Mouse (Mus musculus): ENCODE measurements at regions not wholly inside any gene's neighbourhood (a gene's known extent, or its start where the extent isn't known, plus 50 kb on each side); places are given as distances from the start of the nearest gene placed in this dataset.

DNA sequence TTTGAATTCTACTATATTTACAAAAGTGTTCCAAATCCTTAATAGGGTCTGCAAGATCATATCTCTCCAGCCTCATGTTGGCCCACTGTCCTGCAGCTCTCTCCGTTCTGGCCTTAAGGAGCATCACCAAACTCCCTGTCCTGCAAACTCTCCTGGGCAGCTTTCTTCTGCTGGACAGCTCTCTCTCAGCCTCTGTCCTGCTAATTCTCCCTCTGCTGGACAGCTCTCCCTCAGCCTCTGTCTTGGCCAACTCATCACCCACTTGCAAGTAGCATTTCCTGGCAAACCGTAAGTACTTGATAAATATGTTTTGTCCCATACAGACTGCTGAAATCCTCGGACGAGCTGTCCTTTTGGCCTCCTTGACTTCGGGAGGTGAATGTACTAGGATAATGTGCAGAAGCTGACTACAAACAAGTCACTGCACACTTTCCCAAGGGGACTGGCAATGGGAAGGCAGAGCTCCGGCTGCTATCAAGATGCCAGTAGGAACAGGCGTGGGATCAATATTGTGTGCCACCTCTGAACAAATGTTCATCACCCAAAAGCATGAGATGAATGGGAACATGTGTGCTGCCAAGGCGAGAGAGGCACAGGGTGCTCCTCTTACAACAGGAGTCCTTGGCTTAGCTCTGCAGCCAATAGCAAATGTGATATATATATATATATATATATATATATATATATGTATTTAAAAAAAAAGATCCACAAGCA lies 108.1 kb upstream of the Gcfc2 start:
- TF ChIP-seq ZKSCAN1 (IDR thresholded peaks at IDR 0.05; ENCODE audit: low read depth, low read length) (no peak), TBP (IDR thresholded peaks at IDR 0.05; ENCODE audit: low read depth, low read length) (no peak), TCF12 (IDR thresholded peaks at IDR 0.05; ENCODE audit: low read depth, low read length) (no peak), MAZ (IDR thresholded peaks at IDR 0.05; ENCODE audit: low read depth, low read length) (no peak), SIN3A (IDR thresholded peaks at IDR 0.05; ENCODE audit: low read length) (no peak), RAD21 (IDR thresholded peaks at IDR 0.05; ENCODE audit: low read depth, low read length) (no peak), USF1 (IDR thresholded peaks at IDR 0.05; ENCODE audit: low read depth, low read length) (no peak), CHD2 (IDR thresholded peaks at IDR 0.05; ENCODE audit: low read length) (no peak), ZC3H11A (IDR thresholded peaks at IDR 0.05; ENCODE audit: low read depth, low read length) (no peak), CTCF (IDR thresholded peaks at IDR 0.05 in 2 of 3, conservative IDR thresholded peaks at IDR 0.05 in 1 of 3; ENCODE audit: control insufficient read depth in 1 of 3, insufficient read depth in 1 of 3, low read depth in 2 of 3, low read length in 3 of 3, poor library complexity in 1 of 3, severe bottlenecking in 1 of 3) (no peak), MAX (IDR thresholded peaks at IDR 0.05; ENCODE audit: low read length) (no peak), ELF1 (IDR thresholded peaks at IDR 0.05; ENCODE audit: low read depth, low read length) (no peak), E2F4 (IDR thresholded peaks at IDR 0.05; ENCODE audit: borderline replicate concordance, low read depth, low read length) (no peak), ETS1 (IDR thresholded peaks at IDR 0.05; ENCODE audit: low read depth, low read length) (no peak), TAL1 (IDR thresholded peaks at IDR 0.05; ENCODE audit: low read length) (no peak)
- Histone ChIP-seq H3K27me3 (ENCODE audit: control insufficient read depth in 1 of 2, insufficient read depth in 2 of 2, low read length in 2 of 2) (no peaks in the 10 kb centered on the region), H3K9me3 (replicated peaks; ENCODE audit: insufficient read depth, low read length) (no peaks in the 10 kb centered on the region), H3K27ac (ENCODE audit: control insufficient read depth, low read depth, low read length) (no peak overlapping the region), H3K4me1 (ENCODE audit: control insufficient read depth in 1 of 2, insufficient read depth in 2 of 2, low read length in 2 of 2) (no peaks in the 10 kb centered on the region), H3K79me2 (ENCODE audit: control insufficient read depth, insufficient read depth, low read length, poor library complexity) (no peaks in the 10 kb centered on the region), H3K9ac (ENCODE audit: control insufficient read depth, low read depth, low read length, poor library complexity, severe bottlenecking) (no peak overlapping the region), H3K4me3 (ENCODE audit: control insufficient read depth in 1 of 2, insufficient read depth in 1 of 2, low read depth in 2 of 2, low read length in 2 of 2) (no peak overlapping the region), H3K36me3 (ENCODE audit: control insufficient read depth in 1 of 2, insufficient read depth in 2 of 2, low read length in 2 of 2) (no peaks in the 10 kb centered on the region)
- no peak for DNase-seq (ENCODE audit: low read depth, low spot score)

DNA sequence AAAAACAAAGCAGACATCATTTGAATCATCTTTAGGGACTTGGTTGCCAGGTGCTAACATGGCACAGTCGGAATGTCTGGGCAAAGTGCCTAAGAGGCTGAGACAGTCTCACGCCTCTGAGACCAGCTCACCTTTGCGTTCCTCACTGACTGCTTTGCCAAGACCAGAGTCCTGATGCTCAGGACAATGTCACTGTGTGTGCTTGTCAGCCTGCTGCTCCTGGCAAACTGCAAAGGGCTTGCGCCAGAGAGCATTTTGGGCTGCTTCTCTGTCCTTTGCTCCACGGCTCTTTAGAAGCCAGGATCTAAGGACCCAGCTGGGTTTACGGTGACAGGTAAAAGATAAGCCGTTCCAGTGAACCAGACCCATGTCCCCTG lies 107.5 kb upstream of the Gcfc2 start:
- H3K27ac ChIP-seq (ENCODE audit: control insufficient read depth, low read depth, low read length): no peak overlapping the region
- no peak for DNase-seq (ENCODE audit: low read depth, low spot score)
- H3K4me3 ChIP-seq (ENCODE audit: control insufficient read depth in 1 of 2, insufficient read depth in 1 of 2, low read depth in 2 of 2, low read length in 2 of 2): no peak overlapping the region
- no peaks in the 10 kb centered on the region for H3K79me2 ChIP-seq (ENCODE audit: control insufficient read depth, insufficient read depth, low read length, poor library complexity)
- H3K9me3 ChIP-seq (replicated peaks; ENCODE audit: insufficient read depth, low read length): no peaks in the 10 kb centered on the region
- H3K4me1 ChIP-seq (ENCODE audit: control insufficient read depth in 1 of 2, insufficient read depth in 2 of 2, low read length in 2 of 2): no peaks in the 10 kb centered on the region
- H3K9ac ChIP-seq (ENCODE audit: control insufficient read depth, low read depth, low read length, poor library complexity, severe bottlenecking): no peak overlapping the region
- no peaks in the 10 kb centered on the region for H3K36me3 ChIP-seq (ENCODE audit: control insufficient read depth in 1 of 2, insufficient read depth in 2 of 2, low read length in 2 of 2)
- TF ChIP-seq JUND (IDR thresholded peaks at IDR 0.05; ENCODE audit: low read depth, low read length) (no peak), GABPA (IDR thresholded peaks at IDR 0.05; ENCODE audit: low read depth, low read length) (no peak), GATA1 (IDR thresholded peaks at IDR 0.05; ENCODE audit: low read depth, low read length) (no peak), MYC (IDR thresholded peaks at IDR 0.05; ENCODE audit: low read depth, low read length) (no peak), MXI1 (IDR thresholded peaks at IDR 0.05; ENCODE audit: low read depth, low read length) (no peak)
- no peaks in the 10 kb centered on the region for H3K27me3 ChIP-seq (ENCODE audit: control insufficient read depth in 1 of 2, insufficient read depth in 2 of 2, low read length in 2 of 2)

Data from MEL (cell line).